ENCODE assay signal across 17 mouse cellular contexts in the genomic region with DNA sequence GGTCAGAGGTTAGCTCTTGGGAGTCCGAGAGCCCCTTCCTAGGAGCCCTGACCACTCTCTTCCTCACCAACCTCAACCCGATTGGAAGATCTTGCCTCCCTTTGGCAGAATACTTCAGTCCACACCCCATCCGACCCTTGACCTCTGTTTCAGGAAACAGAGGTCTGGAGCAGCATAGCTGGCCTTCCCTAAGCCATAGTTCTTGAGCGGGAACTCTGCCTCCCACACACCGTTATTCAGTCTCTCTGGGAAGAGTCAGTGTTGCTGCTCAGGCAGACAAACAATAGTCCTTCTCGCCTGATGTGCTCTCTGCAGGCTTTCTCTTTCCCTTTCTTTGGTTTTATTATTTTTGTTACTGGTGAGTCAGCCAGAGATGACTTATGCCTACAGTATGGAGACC. TPM values are rescaled to one million over a fixed set of nuclear protein-coding genes. Genes with fewer than 3 reads are reported as not detected.
DNase-seq lines count a peak whose midpoint lies in the region; ATAC-seq and TF ChIP-seq lines count a peak whose summit lies in the region.
"Had no signal": no experiment of that assay in that cellular context is flagged by ENCODE, and none has a peak within 500 bp of the region (broad histone marks: within the 10 kb centered on the region; RNA-seq: fewer than 3 reads in every experiment).

No protein-coding gene starts in this region.

- 3% methylated on average over 6 of the region's 6 CpGs for WGBS in forebrain, embryonic 13.5 days
- WGBS in forebrain, embryonic 10.5 days: 4% methylated on average over 6 of the region's 6 CpGs
- WGBS in midbrain, embryonic 10.5 days: 2% methylated on average over 6 of the region's 6 CpGs
- 5% methylated on average over 6 of the region's 6 CpGs for WGBS in midbrain, embryonic 15.5 days
- 25% methylated on average over 6 of the region's 6 CpGs for WGBS in liver, postnatal 0 days (ENCODE audit: insufficient replicate concordance)

- no peak for TF ChIP-seq CTCF in embryonic fibroblast, embryonic 13.5 days (IDR thresholded peaks at IDR 0.05; ENCODE audit: borderline replicate concordance, insufficient read depth, low read length)
- no peak for TF ChIP-seq CTCF in liver, postnatal 0 days (IDR thresholded peaks at IDR 0.05; ENCODE audit: low read depth)

- peaks cover 23% of the 10 kb centered on the region for H3K4me1 ChIP-seq in forebrain, embryonic 13.5 days
- peaks cover 33% of the 10 kb centered on the region for H3K4me1 ChIP-seq in forebrain, embryonic 10.5 days
- H3K4me1 ChIP-seq in midbrain, embryonic 10.5 days: peaks cover 36% of the 10 kb centered on the region
- H3K4me1 ChIP-seq in midbrain, embryonic 15.5 days: peaks cover 22% of the 10 kb centered on the region
- H3K4me1 ChIP-seq in embryonic fibroblast, embryonic 13.5 days (ENCODE audit: control insufficient read depth, insufficient read depth, low read length): peaks cover 3% of the 10 kb centered on the region; the same call in 1 of the 2 replicates
- peaks cover 15% of the 10 kb centered on the region for H3K4me1 ChIP-seq in liver, postnatal 0 days (ENCODE audit: insufficient read depth)

- H3K9me3 ChIP-seq in forebrain, embryonic 13.5 days (replicated peaks): no peaks in the 10 kb centered on the region
- no peaks in the 10 kb centered on the region for H3K9me3 ChIP-seq in forebrain, embryonic 10.5 days
- no peaks in the 10 kb centered on the region for H3K9me3 ChIP-seq in midbrain, embryonic 10.5 days (replicated peaks)
- no peaks in the 10 kb centered on the region for H3K9me3 ChIP-seq in midbrain, embryonic 15.5 days
- no peaks in the 10 kb centered on the region for H3K9me3 ChIP-seq in liver, postnatal 0 days (ENCODE audit: low read length)
- H3K9me3 ChIP-seq: heart, embryonic 15.5 days; limb, embryonic 13.5 days; midbrain, embryonic 13.5 days had no signal

- H3K36me3 ChIP-seq in forebrain, embryonic 13.5 days (ENCODE audit: poor library complexity, severe bottlenecking): no peaks in the 10 kb centered on the region
- no peaks in the 10 kb centered on the region for H3K36me3 ChIP-seq in forebrain, embryonic 10.5 days (replicated peaks)
- H3K36me3 ChIP-seq in midbrain, embryonic 10.5 days: no peaks in the 10 kb centered on the region
- no peaks in the 10 kb centered on the region for H3K36me3 ChIP-seq in midbrain, embryonic 15.5 days (replicated peaks)
- no peaks in the 10 kb centered on the region for H3K36me3 ChIP-seq in liver, postnatal 0 days (replicated peaks; ENCODE audit: insufficient read depth, low read length)
- H3K36me3 ChIP-seq: heart, embryonic 15.5 days; limb, embryonic 13.5 days; midbrain, embryonic 13.5 days had no signal

- no peak for TF ChIP-seq EP300 in liver, postnatal 0 days (IDR thresholded peaks at IDR 0.05; ENCODE audit: low read depth)

- peak overlapping the region; percentile 34 for H3K9ac ChIP-seq in forebrain, embryonic 13.5 days
- no peak overlapping the region for H3K9ac ChIP-seq in midbrain, embryonic 15.5 days
- no peak overlapping the region for H3K9ac ChIP-seq in liver, postnatal 0 days (replicated peaks)
- H3K9ac ChIP-seq: heart, embryonic 15.5 days; limb, embryonic 13.5 days; midbrain, embryonic 13.5 days had no signal

- H3K27me3 ChIP-seq in forebrain, embryonic 13.5 days: peaks cover 100% of the 10 kb centered on the region
- peaks cover 100% of the 10 kb centered on the region for H3K27me3 ChIP-seq in forebrain, embryonic 10.5 days (ENCODE audit: poor library complexity, severe bottlenecking)
- peaks cover 100% of the 10 kb centered on the region for H3K27me3 ChIP-seq in midbrain, embryonic 10.5 days (ENCODE audit: low read depth, poor library complexity, severe bottlenecking)
- H3K27me3 ChIP-seq in midbrain, embryonic 15.5 days (replicated peaks): peaks cover 88% of the 10 kb centered on the region
- peaks cover 98% of the 10 kb centered on the region for H3K27me3 ChIP-seq in liver, postnatal 0 days (ENCODE audit: insufficient read depth, low read length)

- peak overlapping the region; percentile 46 for H3K4me3 ChIP-seq in forebrain, embryonic 13.5 days
- H3K4me3 ChIP-seq in forebrain, embryonic 10.5 days: no peak overlapping the region
- H3K4me3 ChIP-seq in midbrain, embryonic 10.5 days: no peak overlapping the region
- no peak overlapping the region for H3K4me3 ChIP-seq in midbrain, embryonic 15.5 days
- H3K4me3 ChIP-seq in embryonic fibroblast, embryonic 13.5 days (ENCODE audit: insufficient read depth, low read length): no peak overlapping the region
- no peak overlapping the region for H3K4me3 ChIP-seq in liver, postnatal 0 days (ENCODE audit: low read depth, low read length)
- H3K4me3 ChIP-seq: heart, embryonic 15.5 days; limb, embryonic 13.5 days; midbrain, embryonic 13.5 days had no signal

- DNase-seq in forebrain, embryonic 10.5 days (ENCODE audit: extremely low spot score, low spot score): no peak
- peak; percentile 23 for DNase-seq in midbrain, embryonic 10.5 days (ENCODE audit: low spot score)
- DNase-seq in layer of hippocampus, adult 11-12 months (ENCODE audit: low spot score): no peak
- DNase-seq in liver, postnatal 0 days: no peak
- DNase-seq: cerebellum, adult 11 months; kidney, adult 9 months; lung, adult 18-20 months; lung, postnatal 4 days; thymus, postnatal 14 days had no signal

- no peak for TF ChIP-seq POLR2A in embryonic fibroblast, embryonic 13.5 days (IDR thresholded peaks at IDR 0.05; ENCODE audit: low read depth, low read length)

- peak overlapping the region; percentile 64 for H3K4me2 ChIP-seq in forebrain, embryonic 13.5 days
- H3K4me2 ChIP-seq in midbrain, embryonic 15.5 days: no peak overlapping the region
- H3K4me2 ChIP-seq in liver, postnatal 0 days (ENCODE audit: low read depth, low read length): no peak overlapping the region
- H3K4me2 ChIP-seq: heart, embryonic 15.5 days; limb, embryonic 13.5 days; midbrain, embryonic 13.5 days had no signal

- no peak for ATAC-seq in forebrain, embryonic 13.5 days
- ATAC-seq in midbrain, embryonic 15.5 days (replicated peaks): no peak
- no peak for ATAC-seq in liver, postnatal 0 days
- ATAC-seq: midbrain, embryonic 13.5 days had no signal

- no peak overlapping the region for H3K27ac ChIP-seq in forebrain, embryonic 13.5 days
- H3K27ac ChIP-seq in forebrain, embryonic 10.5 days: no peak overlapping the region
- no peak overlapping the region for H3K27ac ChIP-seq in midbrain, embryonic 10.5 days (replicated peaks)
- no peak overlapping the region for H3K27ac ChIP-seq in midbrain, embryonic 15.5 days
- H3K27ac ChIP-seq in embryonic fibroblast, embryonic 13.5 days (ENCODE audit: insufficient read depth, low read length): peak overlapping the region; percentile 3; the same call in 1 of the 2 replicates
- no peak overlapping the region for H3K27ac ChIP-seq in liver, postnatal 0 days (ENCODE audit: low read depth)
- H3K27ac ChIP-seq: heart, embryonic 15.5 days; limb, embryonic 13.5 days; midbrain, embryonic 13.5 days; stomach, postnatal 0 days had no signal

RNA-seq across cellular contexts. Expression of gene Lhx6, which starts 5.5 kb away (rescaled TPM):
- polyA plus RNA-seq in forebrain, embryonic 13.5 days (2015; fragmentation: Nextera tagmentation; extraction: Ambion mirVana): 25.9 and 33.7 TPM in 2 replicates
- polyA plus RNA-seq in forebrain, embryonic 10.5 days (2016; fragmentation: Nextera tagmentation; extraction: Ambion mirVana): 2.2 and 2.8 TPM in 2 replicates
- 1.2 and 1.6 TPM in 2 replicates for polyA plus RNA-seq in midbrain, embryonic 10.5 days (2016; fragmentation: Nextera tagmentation; extraction: Ambion mirVana)
- 4.5 and 5.2 TPM in 2 replicates for polyA plus RNA-seq in midbrain, embryonic 15.5 days (2015; fragmentation: Nextera tagmentation; extraction: Ambion mirVana)
- 1.3 and 1.8 TPM in 2 replicates for polyA plus RNA-seq in embryonic fibroblast, embryonic 13.5 days (2011; ENCODE audit: insufficient read length, low read depth, missing spikeins)
- 1.2 and 1.3 TPM in 2 replicates for polyA plus RNA-seq in liver, postnatal 0 days (2015; fragmentation: Nextera tagmentation; extraction: Ambion mirVana)

RNA-seq across cellular contexts. Expression of gene Mrrf, which starts 36.5 kb away (rescaled TPM):
- 25.7 and 27.2 TPM in 2 replicates for polyA plus RNA-seq in forebrain, embryonic 13.5 days (2015; fragmentation: Nextera tagmentation; extraction: Ambion mirVana)
- polyA plus RNA-seq in forebrain, embryonic 10.5 days (2016; fragmentation: Nextera tagmentation; extraction: Ambion mirVana): 24.2 and 28.7 TPM in 2 replicates
- polyA plus RNA-seq in midbrain, embryonic 10.5 days (2016; fragmentation: Nextera tagmentation; extraction: Ambion mirVana): 25.6 and 30.1 TPM in 2 replicates
- 23.1 and 24.1 TPM in 2 replicates for polyA plus RNA-seq in midbrain, embryonic 15.5 days (2015; fragmentation: Nextera tagmentation; extraction: Ambion mirVana)
- 28.6 and 34.4 TPM in 2 replicates for polyA plus RNA-seq in embryonic fibroblast, embryonic 13.5 days (2011; ENCODE audit: insufficient read length, low read depth, missing spikeins)
- polyA plus RNA-seq in liver, postnatal 0 days (2015; fragmentation: Nextera tagmentation; extraction: Ambion mirVana): 11.1 and 14.6 TPM in 2 replicates

RNA-seq across cellular contexts. Expression of gene Rbm18, which starts 36.8 kb away (rescaled TPM):
- polyA plus RNA-seq in forebrain, embryonic 13.5 days (2015; fragmentation: Nextera tagmentation; extraction: Ambion mirVana): 140 and 143 TPM in 2 replicates
- 71.8 and 72.1 TPM in 2 replicates for polyA plus RNA-seq in forebrain, embryonic 10.5 days (2016; fragmentation: Nextera tagmentation; extraction: Ambion mirVana)
- polyA plus RNA-seq in midbrain, embryonic 10.5 days (2016; fragmentation: Nextera tagmentation; extraction: Ambion mirVana): 80.8 and 95.4 TPM in 2 replicates
- polyA plus RNA-seq in midbrain, embryonic 15.5 days (2015; fragmentation: Nextera tagmentation; extraction: Ambion mirVana): 146 and 147 TPM in 2 replicates
- 54.1 and 60.4 TPM in 2 replicates for polyA plus RNA-seq in embryonic fibroblast, embryonic 13.5 days (2011; ENCODE audit: insufficient read length, low read depth, missing spikeins)
- 13.8 and 14.9 TPM in 2 replicates for polyA plus RNA-seq in liver, postnatal 0 days (2015; fragmentation: Nextera tagmentation; extraction: Ambion mirVana)

RNA-seq across cellular contexts. Expression of gene Morn5, which starts 50.5 kb away (rescaled TPM):
- 2.0 and 4.1 TPM in 2 replicates for polyA plus RNA-seq in forebrain, embryonic 13.5 days (2015; fragmentation: Nextera tagmentation; extraction: Ambion mirVana)
- polyA plus RNA-seq in forebrain, embryonic 10.5 days (2016; fragmentation: Nextera tagmentation; extraction: Ambion mirVana): 0.56 TPM in 1 of 2 replicates, not detected in the other
- 0.20 and 0.35 TPM in 2 replicates for polyA plus RNA-seq in midbrain, embryonic 10.5 days (2016; fragmentation: Nextera tagmentation; extraction: Ambion mirVana)
- polyA plus RNA-seq in midbrain, embryonic 15.5 days (2015; fragmentation: Nextera tagmentation; extraction: Ambion mirVana): 2.0 and 3.7 TPM in 2 replicates
- polyA plus RNA-seq in embryonic fibroblast, embryonic 13.5 days (2011; ENCODE audit: insufficient read length, low read depth, missing spikeins): not detected in 2 replicates
- polyA plus RNA-seq in liver, postnatal 0 days (2015; fragmentation: Nextera tagmentation; extraction: Ambion mirVana): not detected in 2 replicates
- polyA plus RNA-seq: neural tube, embryonic 11.5 days; stomach, postnatal 0 days had no signal

RNA-seq across cellular contexts. Expression of gene Ndufa8, which starts 50.5 kb away (rescaled TPM):
- polyA plus RNA-seq in forebrain, embryonic 13.5 days (2015; fragmentation: Nextera tagmentation; extraction: Ambion mirVana): 222 and 237 TPM in 2 replicates
- 189 and 195 TPM in 2 replicates for polyA plus RNA-seq in forebrain, embryonic 10.5 days (2016; fragmentation: Nextera tagmentation; extraction: Ambion mirVana)
- polyA plus RNA-seq in midbrain, embryonic 10.5 days (2016; fragmentation: Nextera tagmentation; extraction: Ambion mirVana): 193 and 202 TPM in 2 replicates
- 290 and 315 TPM in 2 replicates for polyA plus RNA-seq in midbrain, embryonic 15.5 days (2015; fragmentation: Nextera tagmentation; extraction: Ambion mirVana)
- polyA plus RNA-seq in embryonic fibroblast, embryonic 13.5 days (2011; ENCODE audit: insufficient read length, low read depth, missing spikeins): 99.4 and 100 TPM in 2 replicates
- 241 and 253 TPM in 2 replicates for polyA plus RNA-seq in liver, postnatal 0 days (2015; fragmentation: Nextera tagmentation; extraction: Ambion mirVana)
